Mouse (Mus musculus) sigmoid colon, adult 10 weeks (tissue): Measurements from ENCODE around the gene Il16. TPM values are rescaled to one million over a fixed set of nuclear protein-coding genes. Genes with fewer than 3 reads are reported as not detected.

Experiments used
- polyA plus RNA-seq: library from polyadenylated mRNA; stranded (reverse); fragments of 350-450 nt; fragmentation: Illumina TruSeq; extraction: RNeasy Lipid Tissue Mini Kit (QIAGEN cat#74804); gene quantifications from one replicate; pipeline ENCODE4 v1.2.3, GENCODE M21; 2014; ENCODE audit warnings: low read depth, low replicate concordance

Gene Il16
- 1.4 TPM for polyA plus RNA-seq

DNA sequence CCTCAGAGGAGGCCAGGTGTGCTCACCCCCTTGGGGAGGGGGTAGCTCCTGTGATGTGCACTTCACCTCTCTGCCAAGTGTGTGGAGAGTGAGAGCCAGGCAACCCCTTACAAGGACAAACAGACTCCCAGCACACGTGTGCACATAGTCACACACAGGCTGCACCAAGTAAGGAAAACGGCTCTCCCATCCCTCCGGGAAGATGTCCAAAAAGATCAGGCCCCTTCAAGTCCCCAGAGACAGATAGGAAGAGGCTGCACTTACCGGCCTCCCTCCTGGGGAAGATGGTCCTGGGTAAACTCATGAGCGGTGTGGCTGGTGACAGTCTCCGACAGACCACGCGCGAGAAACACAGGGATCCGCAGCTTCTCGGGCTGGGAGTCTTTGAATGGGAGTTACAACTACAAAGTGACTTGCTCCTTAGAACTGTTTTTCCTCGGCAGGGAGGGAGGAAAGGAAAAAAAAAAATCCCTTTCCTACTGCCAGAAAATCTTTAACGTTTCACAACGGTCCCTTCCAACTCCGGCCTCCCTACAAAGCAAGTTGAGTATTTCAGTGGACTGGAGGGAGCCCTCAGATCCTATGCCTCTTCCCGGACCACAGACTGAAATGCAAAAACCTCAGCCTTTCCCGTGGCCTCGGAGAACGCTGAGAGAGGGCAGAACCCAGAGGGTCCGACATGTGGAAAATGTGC is at the start of gene Il16:
Il16 (minus strand) TSS at position 314 of the 694 bp plus-strand sequence.

DNA sequence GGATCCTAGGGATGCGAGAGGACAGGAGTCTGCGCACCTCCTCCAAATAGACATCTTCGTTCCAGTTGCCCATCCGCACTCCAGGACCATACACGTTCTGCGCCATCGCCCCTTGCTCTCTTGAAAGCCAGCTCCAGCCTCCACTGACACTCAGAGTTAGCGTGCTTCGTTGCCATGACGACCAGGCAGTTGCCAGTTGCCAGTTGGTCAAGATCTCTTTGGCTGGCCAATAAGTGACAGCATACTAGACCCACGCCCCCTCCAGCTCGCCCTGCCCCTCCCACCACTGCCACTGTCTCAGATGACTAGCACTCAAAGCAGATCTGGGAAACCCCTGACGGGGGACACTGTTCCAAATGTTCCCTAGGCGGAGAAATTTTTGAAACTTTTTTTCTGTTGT is 49.2 kb upstream of the Il16 start, which contains the start of gene Cfap161:
Cfap161 (minus strand) TSS at position 176 of the 400 bp plus-strand sequence.

GRCm38 (mm10) chr7:83631828-83632681 is 113.5 kb downstream of the Il16 start, which contains the start of gene Stard5:
Gene Stard5, plus strand, starts transcription at chr7:83631959.

Other genes starting within 250 kb of the Il16 start
- gene Tmc3, start 160.8 kb downstream of the Il16 start, polyA plus RNA-seq = 2.0 TPM
- gene Stard5, start 113.8 kb downstream of the Il16 start, polyA plus RNA-seq = 50.4 TPM
- not detected for gene Cfap161, start 49.2 kb upstream of the Il16 start, polyA plus RNA-seq
- gene Tlnrd1, start 138.6 kb upstream of the Il16 start, polyA plus RNA-seq = 17.0 TPM
- 15.3 TPM for gene Mesd, start 138.7 kb upstream of the Il16 start, polyA plus RNA-seq